Mouse (Mus musculus) layer of hippocampus, adult 2 months (tissue): Measurements from ENCODE around the gene Hamp. TPM values are rescaled to one million over a fixed set of nuclear protein-coding genes. Genes with fewer than 3 reads are reported as not detected.
"Not testable (repeated sequence)": the region's sequence is repeated elsewhere in the genome, so short reads cannot be mapped to it uniquely, and the experiment has no call there.

Experiments
- DNase-seq, 2 experiments: peaks; one replicate each; pipeline ENCODE4 v3.0.0; 2022; ENCODE audit warnings: low spot score in 2 of 2
- H3K27ac ChIP-seq: fragments of 200-600 bp; 2 replicates; pipeline ENCODE4 v1.8.1; 2022
- H3K4me3 ChIP-seq: fragments of 200-600 bp; 2 replicates; pipeline ENCODE4 v1.8.1; 2022; ENCODE audit warnings: mild to moderate bottlenecking
- CTCF ChIP-seq: fragments of 200-600 bp; conservative IDR thresholded peaks from 2 replicates; pipeline ENCODE4 v1.8.1; 2022; ENCODE audit warnings: antibody characterized with exemption, mild to moderate bottlenecking, moderate library complexity
- total RNA-seq, 2 experiments: library from RNA; stranded (reverse); gene quantifications; 2 replicates each; pipeline ENCODE4 v1.2.3; 2021

Gene Hamp
- total RNA-seq, 2 experiments from 2014 or later, result not detected

DNA sequence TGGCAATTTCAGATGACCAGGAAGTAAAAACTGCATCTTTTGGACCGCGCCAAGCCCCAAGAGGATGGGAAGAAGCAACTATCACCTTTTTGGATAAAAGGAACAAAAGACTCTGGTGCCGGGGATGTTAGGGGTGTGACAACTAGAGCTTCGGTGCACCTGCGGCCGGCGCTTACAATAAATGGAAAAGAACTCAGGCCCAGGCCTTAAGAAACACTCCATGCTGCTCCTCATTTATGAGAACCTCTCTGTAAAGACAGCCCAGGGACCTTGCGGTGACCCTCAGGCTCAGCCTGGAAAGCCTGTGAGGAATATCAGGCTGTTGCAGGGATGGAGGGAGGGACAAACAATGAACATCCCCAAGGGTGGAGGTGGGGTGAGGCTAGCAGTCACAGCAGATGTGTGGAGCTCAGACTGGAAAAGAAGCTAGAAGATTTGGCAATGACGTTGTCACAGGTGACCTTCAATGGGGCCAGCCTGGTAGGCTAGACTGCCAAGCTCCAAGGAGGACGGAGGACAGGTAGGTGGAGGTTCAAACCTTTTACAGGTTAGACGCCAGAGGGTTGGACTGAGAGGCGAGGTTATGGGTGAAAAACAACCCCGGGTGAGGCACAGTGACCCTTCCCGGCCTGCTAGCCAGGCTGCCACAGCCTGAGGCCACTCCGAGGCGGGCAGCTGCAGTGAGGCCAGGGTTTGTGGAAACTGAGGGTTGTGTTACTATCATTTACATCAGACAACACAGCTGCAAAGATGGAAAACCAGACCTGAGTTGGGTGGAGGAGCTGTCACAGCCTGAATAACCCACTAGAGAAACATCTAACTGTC lies 8.8 kb upstream of the Hamp start:
- no peak overlapping the region for H3K27ac ChIP-seq
- no peak overlapping the region for H3K4me3 ChIP-seq
- TF ChIP-seq CTCF, result no peak
- DNase-seq, result peak in 1 of 2 experiments; percentile 4

DNA sequence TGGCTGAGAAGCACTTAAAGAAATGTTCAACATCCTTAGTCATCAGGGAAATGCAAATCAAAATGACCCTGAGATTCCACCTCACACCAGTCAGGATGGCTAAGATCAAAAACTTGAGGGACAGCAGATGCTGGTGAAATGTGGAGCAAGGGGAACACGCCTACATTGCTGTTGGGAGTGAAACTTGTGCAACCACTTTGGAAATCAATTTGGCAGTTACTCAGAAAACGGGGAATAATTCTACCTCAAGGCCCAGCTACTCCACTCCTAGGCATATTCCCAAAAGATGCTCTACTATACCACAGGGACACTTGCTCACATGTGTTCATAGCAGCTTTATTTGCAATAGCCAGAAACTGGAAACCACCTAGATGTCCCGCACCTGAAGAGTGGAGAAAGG lies 6.1 kb upstream of the Hamp start:
- not testable (repeated sequence) for DNase-seq, H3K4me3 ChIP-seq, H3K27ac ChIP-seq

DNA sequence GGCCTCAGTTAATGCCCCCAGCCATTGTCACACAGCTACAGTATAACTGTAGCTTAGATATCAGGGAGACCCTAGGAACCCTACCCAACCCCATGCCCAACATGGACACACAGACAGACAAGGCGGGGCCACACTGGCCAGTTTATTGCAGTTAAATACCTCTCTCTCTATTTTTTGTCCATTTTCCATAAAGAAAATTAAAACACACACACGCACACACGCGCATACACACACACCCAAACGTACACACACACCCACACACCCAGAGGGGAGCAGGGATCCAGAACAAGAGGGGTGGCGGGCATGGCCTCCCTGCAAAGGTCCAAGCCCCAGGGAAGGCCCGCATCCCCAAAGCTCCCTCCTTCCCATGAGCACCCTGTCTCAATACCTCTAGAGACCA lies 2.0 kb upstream of the Hamp start:
- no peak overlapping the region for H3K27ac ChIP-seq
- no peak for TF ChIP-seq CTCF
- no peak for DNase-seq
- no peak overlapping the region for H3K4me3 ChIP-seq

DNA sequence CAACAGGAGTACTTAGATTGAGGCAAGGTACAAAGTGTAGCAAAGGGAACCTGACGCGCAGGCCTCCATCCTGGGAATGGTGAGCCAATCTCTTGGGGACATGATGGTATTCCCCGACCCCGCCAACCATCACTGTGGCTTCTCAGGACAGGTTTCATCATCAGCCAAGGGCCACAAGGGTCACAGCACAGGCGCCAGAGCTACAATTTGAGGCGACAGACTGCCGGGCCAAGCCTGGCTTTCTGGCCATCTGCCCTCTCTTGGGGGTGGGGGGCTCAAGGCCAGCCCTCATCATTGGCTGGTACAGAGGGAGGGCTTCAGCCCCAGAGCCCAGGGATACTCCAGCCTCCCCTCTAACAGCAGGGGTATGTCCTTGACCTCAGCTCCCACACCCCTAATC lies 1.6 kb upstream of the Hamp start:
- H3K27ac ChIP-seq, DNase-seq, H3K4me3 ChIP-seq: not testable (repeated sequence)

DNA sequence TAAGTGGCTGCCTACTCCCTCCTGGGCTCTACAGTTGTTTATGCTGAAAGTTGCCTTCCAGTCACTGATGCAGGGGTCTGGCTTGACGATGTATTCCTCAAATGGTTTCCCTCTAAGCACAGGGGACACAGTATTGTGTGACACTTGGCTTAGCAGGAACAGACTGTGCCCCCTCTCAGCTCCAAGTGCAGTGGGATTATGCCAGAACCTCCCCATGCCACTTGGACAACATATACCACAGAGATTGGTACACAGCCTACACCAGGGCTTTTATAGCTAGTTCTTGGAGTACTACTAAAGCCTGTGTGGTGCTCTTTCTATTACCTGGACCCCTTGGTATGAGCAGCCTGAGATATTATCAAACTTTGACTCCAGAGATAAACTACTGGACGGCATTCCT lies 874 bp upstream of the Hamp start:
- not testable (repeated sequence) for H3K27ac ChIP-seq, DNase-seq, H3K4me3 ChIP-seq

DNA sequence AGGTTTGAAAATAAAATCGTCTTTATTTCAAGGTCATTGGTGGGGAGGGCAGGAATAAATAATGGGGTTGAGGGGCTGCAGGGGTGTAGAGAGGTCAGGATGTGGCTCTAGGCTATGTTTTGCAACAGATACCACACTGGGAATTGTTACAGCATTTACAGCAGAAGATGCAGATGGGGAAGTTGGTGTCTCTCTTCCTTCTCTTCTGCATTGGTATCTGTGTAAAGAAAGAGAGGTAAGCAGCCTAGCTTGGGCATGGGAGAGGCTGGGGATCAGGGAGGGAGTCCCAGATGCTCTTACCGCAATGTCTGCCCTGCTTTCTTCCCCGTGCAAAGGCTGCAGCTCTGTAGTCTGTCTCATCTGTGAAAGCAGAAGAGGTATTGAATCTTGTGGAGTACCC lies 1.5 kb downstream of the Hamp start:
- not testable (repeated sequence) for H3K4me3 ChIP-seq

DNA sequence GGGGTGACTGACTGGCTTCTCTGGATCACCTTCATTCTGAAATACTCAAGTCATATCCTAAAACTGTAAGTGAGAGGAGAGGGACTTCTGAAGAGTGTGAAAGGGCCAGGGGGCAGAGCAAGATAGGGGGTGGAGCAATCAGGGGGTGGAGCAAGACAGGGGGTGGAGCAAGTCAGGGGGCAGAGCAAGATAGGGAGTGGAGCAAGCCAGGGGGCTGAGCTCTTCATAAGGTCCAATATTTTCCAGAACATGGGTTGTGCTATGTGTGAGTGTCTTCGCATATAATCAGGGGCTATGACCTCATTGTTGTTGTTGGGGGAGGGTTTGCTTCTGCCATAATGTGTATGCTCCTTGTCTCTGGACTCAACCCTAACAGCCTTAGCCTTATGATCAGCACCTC lies 3.8 kb downstream of the Hamp start:
- H3K27ac ChIP-seq, H3K4me3 ChIP-seq, DNase-seq: not testable (repeated sequence)

More for the DNA sequence above, 1.5 kb downstream of the Hamp start:
- not testable (repeated sequence) for DNase-seq, H3K27ac ChIP-seq

DNA sequence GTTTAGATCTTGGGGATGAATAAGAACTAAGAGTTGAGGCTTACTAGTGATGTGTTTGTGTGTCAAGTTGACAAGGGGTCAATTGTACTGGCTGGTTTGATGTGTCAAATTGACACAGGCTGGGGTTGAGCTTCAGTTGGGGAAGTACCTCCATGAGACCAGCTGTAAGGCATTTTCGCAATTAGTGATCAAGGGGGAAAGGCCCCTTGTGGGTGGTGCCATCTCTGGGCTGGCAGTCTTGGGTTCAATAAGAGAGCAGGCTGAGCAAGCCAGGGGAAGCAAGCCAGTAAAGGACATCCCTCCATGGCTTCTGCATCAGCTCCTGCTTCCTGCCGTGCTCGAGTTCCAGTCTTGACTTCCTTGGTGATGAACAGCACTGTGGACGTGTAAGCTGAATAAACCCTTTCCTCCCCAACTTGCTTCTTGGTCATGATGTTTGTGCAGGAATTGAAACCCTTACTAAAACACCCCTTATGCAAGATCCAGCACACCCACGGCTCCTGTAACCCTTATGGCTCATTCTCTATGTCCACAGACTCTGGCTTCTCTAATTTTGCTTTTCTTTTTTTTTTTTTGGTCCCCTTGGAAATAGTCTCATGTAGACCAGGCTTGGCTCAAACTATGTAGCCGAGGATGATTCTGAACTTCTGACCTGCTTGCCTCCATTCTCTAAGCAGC lies 8.3 kb downstream of the Hamp start:
- not testable (repeated sequence) for H3K4me3 ChIP-seq, H3K27ac ChIP-seq, DNase-seq

DNA sequence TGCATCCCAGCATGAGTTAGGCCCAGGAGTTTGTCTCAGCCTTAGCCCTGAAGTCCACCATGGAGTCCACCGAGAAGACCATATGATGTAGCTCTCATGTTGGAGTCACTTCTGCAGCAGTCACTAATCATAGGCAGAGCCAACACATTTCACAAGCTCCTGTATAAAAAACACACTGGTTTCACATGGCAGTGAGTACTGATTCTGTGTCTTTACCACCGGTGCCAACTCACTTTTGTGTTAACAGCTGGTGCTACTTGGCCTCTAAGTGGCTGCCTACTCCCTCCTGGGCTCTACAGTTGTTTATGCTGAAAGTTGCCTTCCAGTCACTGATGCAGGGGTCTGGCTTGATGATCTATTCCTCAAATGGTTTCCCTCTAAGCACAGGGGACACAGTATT lies 19.3 kb downstream of the Hamp start, which contains the start of gene Hamp2:
TSS of gene Hamp2 (minus strand) at position 101 of the 400 bp plus-strand sequence.
- not testable (repeated sequence) for DNase-seq, H3K27ac ChIP-seq, H3K4me3 ChIP-seq

DNA sequence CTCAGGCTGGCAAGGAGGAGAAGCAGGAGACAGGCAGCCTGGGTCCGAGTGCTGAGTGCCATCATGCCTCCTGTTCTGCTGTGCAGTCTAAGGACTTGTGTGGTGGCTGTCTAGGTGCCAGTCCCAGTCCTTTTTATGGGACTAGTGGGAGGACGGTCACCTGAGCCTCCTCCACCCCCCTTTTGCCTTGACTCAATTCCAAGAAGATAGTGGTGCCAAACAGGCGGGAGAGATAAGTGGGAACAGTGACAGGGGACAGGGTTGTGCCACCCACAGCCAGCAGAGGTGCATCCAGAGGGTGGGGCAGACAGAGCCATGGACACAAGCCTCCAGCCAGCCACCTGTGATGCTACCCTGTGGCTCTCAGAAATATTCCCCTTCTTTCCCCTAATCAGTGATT lies 19.8 kb downstream of the Hamp start:
- Histone ChIP-seq H3K4me3 (no peak overlapping the region), H3K27ac (no peak overlapping the region)
- no peak for TF ChIP-seq CTCF
- DNase-seq, result no peak

DNA sequence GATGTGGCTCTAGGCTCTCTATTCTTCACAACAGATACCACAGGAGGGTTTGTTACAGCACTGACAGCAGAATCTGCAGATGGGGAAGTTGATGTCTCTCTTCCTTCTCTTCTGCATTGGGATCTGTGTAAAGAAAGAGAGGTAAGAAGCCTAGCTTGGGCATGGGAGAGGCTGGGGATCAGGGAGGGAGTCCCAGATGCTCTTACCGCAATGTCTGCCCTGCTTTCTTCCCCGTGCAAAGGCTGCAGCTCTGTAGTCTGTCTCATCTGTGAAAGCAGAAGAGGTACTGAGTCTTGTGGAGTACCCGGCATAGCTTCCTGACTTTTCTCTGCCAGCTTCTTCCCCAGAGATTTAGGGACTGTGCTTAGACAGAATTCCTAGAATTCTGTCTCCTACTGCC lies 21.3 kb downstream of the Hamp start:
- not testable (repeated sequence) for DNase-seq, H3K4me3 ChIP-seq, H3K27ac ChIP-seq

DNA sequence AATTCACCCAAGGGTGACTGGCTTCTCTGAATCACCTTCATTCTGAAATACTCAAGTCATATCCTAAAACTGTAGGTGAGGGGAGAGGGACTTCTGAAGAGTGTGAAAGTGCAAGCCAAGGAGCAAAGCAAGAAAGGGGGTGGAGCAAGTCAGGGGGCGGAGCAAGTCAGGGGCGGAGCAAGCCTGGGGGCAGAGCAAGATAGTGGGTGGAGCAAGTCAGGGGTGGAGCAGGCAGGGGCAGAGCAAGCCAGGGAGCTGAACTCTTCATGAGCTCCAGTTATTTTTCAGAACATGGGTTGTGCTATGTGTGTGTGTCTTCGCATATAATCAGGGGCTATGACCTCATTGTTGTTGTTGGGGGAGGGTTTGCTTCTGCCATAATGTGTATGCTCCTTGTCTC lies 23.6 kb downstream of the Hamp start:
- no peak overlapping the region for H3K27ac ChIP-seq
- no peak for DNase-seq
- TF ChIP-seq CTCF, result no peak
- no peak overlapping the region for H3K4me3 ChIP-seq

DNA sequence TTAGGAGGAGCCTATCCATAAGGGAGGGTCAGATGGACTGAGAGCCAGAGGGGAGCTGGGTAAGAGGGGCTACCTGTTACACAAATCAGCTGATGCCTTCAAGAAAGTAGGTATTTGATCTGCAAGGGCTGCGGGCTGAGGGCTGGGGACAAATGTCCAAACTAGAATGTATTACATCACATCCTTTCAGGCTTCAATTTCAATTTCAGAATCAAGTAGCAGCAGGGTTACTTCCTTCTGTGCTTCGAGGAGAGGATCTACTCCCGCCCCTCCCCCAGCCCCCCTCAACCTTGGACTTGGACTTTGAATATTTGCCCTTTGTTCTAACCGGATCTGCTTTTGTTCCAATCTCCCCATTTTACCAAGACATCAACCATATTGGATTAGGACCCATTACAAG lies 26.6 kb downstream of the Hamp start:
- DNase-seq, result no peak
- Histone ChIP-seq H3K4me3 (peak overlapping the region; percentile 18; the same call in 1 of the 2 replicates), H3K27ac (peak overlapping the region; percentile 77)
- no peak for TF ChIP-seq CTCF

DNA sequence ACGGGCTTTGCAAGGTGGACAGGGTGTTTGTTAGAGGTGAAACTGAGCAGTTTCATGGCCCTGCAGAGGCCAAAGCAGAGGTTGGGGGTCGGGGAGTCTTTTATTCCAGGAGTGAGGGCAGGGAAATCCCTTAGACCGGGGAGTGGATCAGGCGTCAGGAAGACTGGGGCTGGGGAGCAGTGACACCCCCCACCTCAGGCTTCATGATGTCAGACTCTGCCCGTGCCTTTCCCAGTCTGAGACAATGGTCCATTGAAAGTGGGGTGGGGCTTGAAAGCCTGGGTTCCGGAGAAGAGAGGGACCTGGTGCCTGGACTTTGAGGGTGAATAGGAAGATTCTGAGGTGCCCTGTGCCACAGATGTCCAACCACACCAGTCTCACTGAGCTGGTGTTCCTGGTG lies 27.1 kb downstream of the Hamp start:
- peak overlapping the region; percentile 18; the same call in 1 of the 2 replicates for H3K4me3 ChIP-seq
- peak; percentile 15 to 28 for DNase-seq
- no peak for TF ChIP-seq CTCF
- H3K27ac ChIP-seq, result peak overlapping the region; percentile 77
